Mouse (Mus musculus): Measurements from ENCODE around the gene Elovl7.
A peak's percentile ranks its signal among the peaks of the same experiment; 100 is the strongest.

The Elovl7 gene

GRCm38 (mm10) chr13:108241715-108242114 lies 27.5 kb downstream of the Elovl7 start:
- DNase-seq (ENCODE audit: low read depth) = no peak

GRCm38 (mm10) chr13:108245086-108245697 lies 31.0 kb downstream of the Elovl7 start:
- DNase-seq (ENCODE audit: low read depth) = no peak

DNA sequence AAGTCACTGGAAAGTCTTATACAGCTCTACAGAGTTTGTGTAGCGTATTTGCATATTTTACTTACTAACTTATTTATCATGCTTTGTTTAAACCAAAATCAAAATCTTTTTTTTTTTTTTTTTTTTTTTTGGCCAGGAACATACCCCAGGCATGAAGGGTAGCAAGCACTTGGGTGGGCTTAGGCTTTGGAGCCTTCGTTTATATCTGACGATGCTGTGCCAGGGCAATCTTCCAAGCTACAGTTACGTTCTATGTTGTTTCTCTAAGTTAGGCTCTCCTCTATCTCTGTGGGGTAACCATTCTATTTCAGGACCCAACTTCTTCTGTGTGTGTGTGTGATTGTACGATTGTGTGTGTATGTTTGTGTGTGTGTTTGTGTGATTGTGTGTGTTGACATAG lies 36.9 kb downstream of the Elovl7 start:
- no peak for DNase-seq (ENCODE audit: low read depth)

DNA sequence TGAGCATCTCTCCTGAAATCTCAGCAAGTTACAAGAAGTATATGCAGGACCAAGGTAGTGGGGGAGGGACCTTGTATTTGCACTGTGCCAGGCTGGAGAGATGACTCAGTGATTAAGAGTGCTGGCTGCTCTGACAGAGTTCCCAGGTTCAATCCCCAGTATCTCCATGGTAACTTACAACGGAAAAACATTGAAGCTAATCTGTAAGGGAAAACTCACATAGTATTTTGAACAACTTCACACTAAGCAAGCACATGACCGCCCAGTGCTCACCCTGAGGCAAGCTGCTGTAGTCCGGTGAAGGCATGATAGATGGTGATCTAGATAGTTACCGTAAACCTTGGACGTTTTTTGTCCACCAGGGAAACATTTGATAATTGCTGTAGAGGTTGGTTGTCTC lies 39.8 kb downstream of the Elovl7 start:
- no peak for DNase-seq (ENCODE audit: low read depth)

DNA sequence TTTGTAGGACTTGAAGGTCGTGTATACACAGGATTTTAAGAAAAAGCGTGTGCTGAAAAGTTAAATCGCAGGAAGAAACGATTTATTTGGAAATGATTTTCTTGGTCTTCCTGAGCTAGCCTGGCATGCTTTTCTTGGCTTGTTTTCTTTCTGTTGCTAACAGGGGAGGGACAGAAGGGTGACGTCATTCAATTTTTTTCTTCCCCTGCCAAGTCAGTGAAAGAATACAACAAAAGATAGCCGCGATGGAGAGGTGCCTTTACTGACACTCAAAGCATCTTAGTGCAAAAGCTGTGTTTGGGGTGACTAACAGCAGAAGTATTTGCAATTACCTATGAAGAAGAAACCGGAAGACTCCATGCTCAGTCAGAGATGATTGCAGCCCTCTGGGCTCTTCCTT lies 48.8 kb downstream of the Elovl7 start:
- peak; percentile 18 for DNase-seq (ENCODE audit: low read depth)

DNA sequence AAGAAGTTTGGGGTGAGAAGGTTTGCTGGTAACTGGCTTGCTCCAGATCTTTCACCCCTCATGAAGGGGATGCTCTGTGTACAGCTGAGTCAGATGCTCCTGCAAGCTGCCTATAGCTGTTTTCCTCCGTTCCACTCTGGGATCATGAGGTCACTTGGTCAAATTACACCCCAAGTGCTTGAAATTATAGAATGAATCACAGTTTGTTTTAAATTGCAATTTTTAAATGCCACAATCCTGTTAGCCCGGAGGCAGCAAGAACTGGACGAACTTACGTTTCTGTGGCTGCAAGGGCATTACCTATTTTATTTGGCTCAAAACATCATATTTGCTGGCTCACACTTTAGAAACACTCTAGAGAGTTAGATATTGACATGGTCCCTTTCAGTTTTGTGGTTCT lies 51.2 kb downstream of the Elovl7 start:
- peak; percentile 30 for DNase-seq (ENCODE audit: low read depth)

DNA sequence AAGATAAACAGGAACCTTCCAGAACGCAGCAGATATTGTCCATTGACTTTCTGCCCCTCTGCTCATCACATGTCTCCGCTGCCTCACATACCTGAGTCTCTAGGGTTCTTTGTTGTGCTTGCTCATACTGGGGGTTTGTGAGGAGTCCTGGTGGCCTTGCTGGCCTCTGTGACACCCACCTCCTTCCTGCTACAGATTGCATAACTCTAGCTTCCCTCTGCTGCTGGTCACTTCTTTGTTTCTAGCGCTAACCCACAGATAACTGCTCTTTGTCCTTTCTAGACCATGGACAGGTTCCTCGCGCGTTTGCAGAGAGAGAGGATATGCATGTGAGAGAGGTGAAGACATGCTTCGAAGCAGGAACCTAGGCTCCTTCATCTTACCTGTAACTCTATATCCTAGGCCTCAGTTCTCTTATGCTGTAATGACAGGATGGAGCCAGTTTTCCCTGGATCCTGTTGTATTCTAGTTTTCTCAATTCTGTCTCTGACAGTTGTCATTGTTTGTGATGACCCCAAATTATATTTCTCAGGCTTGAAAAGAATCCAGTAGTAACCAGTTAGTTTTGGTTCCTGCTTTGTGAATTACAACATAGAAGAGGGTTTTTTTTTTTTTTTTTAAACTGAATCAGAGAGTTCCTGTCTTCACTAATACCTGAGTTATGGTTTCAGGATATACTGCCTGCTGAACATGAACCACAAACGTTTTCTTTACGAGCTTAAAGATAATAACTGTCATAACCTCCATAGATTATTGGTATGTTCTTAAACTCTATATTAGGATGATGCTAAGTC lies 53.8 kb downstream of the Elovl7 start:
- DNase-seq (ENCODE audit: low read depth) = no peak

GRCm38 (mm10) chr13:108271458-108272148 lies 57.4 kb downstream of the Elovl7 start:
- DNase-seq (ENCODE audit: low read depth) = no peak

- no peak for DNase-seq (ENCODE audit: low read depth)
Observed at GRCm38 (mm10) chr13:108272332-108272731, 58.1 kb downstream of the Elovl7 start.

DNA sequence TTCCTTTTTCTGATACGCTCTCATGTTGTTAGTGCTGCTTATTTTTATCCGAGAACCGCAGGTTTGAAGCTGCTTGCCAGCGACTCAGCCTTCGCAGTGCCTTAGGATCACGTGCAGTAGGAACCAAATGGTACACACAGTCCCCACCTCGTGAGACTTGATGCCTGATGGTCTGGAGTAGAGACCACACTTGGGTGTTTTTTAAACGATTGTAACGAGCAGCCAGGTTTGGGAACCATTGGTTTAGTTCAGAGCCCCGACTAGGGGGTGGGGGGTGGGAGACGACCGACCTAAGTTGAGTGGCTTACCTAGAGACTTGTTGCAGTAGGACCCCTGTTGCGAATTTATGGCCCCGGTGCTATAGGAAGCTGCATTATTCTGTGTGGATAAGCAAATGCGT lies 58.8 kb downstream of the Elovl7 start:
- DNase-seq (ENCODE audit: low read depth) = no peak

DNA sequence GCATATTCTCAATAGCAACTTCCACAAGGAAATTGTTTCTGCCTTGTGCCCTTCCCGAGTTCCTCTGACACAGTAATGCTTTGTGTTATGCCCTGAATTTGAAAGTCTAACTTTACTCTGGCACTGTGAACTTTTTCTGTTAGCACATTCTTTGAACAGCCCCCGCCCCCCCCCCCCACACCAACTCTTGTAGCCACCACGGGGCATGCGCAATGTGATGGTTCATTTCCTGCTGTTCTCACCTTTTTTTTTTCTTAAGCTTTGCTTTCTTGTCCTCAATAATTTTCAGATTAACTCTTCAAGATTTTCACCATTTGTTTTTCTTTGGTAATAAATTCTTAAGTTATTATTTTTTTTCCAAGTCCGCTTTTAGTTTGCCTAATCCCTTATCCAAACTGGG lies 59.3 kb downstream of the Elovl7 start:
- peak; percentile 16 for DNase-seq (ENCODE audit: low read depth)

DNA sequence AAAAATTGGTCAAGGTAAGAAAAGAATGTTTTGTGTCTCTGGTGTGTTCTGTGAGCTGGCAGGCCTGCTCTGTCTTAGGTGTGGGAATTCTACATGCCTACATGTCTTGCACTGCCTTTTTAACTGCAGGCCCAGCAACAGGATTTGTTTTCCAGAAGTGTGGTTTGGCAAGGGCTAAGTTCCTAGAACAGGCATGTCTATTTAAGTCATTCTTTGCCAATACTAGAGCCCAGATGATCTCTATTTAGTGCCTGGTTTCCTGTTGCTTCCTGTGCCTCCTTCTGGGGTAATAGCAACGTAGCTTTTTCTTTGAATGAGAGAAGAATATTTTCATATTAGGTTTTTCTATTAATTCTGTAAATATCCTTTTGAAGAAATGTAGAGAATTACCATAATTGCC lies 62.4 kb downstream of the Elovl7 start:
- peak; percentile 57 for DNase-seq (ENCODE audit: low read depth)

DNA sequence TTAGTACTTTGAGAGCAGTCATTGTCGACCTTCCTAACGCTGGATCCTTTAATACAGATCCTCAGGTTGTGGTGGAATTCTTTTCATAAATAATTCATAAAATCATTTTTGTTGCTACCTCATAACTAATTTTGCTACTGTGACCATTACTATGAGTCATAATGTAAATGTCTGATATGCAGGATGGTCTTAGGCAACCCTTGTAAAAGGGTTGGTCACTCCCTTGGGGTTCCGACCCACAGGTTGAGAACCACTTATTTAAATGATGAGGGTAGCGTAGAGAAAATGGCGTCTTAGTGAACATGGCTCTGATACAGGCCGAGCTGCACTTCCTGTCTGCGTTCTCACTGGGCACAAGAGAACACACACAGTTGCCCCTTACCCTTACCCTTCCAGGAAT lies 63.1 kb downstream of the Elovl7 start:
- DNase-seq (ENCODE audit: low read depth) = no peak

- DNase-seq (ENCODE audit: low read depth) = peak; percentile 20
Observed at GRCm38 (mm10) chr13:108278592-108278991, 64.4 kb downstream of the Elovl7 start.

DNA sequence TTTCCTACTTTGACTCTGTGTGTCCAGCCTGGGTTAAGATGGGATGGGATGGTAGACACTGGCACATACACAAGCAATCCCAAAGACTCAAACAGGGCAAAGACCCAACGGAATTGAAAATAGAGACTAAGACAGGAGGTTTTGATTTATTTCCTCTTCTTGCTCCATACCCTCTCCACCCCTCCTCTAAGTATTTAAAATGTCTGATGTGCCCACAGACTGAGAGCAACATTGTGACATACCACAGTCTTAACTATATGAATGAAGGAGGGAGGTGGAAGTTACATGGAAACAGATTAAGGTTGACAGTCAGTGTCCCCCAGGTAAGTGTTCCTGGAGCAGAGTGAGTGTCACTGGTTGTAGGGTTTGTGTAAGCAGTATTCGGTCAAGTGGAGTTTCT lies 70.1 kb downstream of the Elovl7 start:
- DNase-seq (ENCODE audit: low read depth) = no peak

- DNase-seq (ENCODE audit: low read depth) = no peak
Observed at GRCm38 (mm10) chr13:108287953-108288352, 73.7 kb downstream of the Elovl7 start.

DNA sequence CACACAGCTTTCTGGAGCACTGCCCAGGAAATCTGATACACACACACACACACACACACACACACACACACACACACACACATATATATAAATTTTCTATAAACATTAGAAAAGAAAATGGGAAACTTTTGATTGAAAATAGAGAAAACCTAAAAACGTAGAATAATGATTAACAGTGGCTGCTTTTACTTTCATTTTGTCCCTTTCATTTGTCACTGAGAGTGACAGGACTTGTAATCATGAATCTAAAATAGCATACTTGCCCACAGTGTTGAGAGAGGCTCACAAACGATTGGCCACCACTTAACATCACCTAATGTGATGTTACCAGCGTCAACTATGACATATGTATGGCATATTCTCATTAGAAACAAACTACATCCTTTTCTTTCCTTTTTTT lies 75.2 kb downstream of the Elovl7 start:
- DNase-seq (ENCODE audit: low read depth) = no peak

- DNase-seq (ENCODE audit: low read depth) = no peak
Observed at GRCm38 (mm10) chr13:108290314-108290713, 76.1 kb downstream of the Elovl7 start.

- DNase-seq (ENCODE audit: low read depth) = peak; percentile 16
Observed at GRCm38 (mm10) chr13:108297350-108298093, 83.3 kb downstream of the Elovl7 start.

DNA sequence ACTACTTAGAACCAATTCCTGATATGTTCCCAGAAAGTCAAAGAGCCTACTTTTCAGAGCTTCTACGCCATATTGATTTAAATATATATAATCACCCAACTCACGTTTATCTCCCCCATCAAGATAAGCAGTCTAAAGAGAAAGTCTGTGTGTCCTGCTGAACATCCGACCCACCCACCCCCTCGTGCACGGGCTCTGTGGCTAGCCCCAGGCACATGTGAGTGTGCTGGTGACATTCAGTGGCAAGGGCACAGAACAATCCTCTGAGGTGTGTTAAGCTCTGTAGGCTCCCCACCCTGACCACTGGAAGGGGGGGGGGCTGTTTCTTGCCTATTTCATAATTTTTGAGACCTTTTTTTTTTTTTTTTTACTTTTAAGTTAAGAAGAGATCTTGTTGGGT lies 84.0 kb downstream of the Elovl7 start:
- no peak for DNase-seq (ENCODE audit: low read depth)

DNA sequence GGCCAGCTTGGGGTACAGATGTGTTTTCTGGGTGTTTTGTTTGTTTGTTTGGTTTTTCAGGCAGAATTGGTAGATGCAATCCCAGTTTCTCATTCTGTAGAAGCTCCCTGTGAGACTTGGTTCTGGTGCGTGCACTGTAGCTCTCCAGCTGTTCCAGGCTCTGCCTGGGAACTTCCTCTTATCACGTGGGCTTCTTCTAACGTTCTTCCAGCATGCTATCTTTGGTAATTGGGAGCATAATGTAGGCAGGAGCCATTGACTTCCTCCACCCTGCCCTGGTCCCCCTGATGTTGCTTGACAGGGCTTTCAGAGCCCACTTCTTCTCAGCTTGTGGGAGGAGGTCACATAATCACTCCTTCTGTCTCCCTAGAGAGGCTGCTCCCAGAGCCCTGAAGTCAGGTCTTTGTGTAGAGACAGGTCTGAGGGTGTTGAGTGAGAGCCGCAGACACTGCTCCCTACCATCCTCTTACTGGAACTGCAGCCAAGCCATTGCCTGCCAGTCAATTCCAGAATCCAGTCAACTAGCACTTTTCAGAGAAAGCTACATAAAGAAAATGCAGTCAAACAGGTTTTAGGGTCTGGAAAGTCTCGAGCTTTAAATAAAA lies 86.2 kb downstream of the Elovl7 start:
- no peak for DNase-seq (ENCODE audit: low read depth)

DNA sequence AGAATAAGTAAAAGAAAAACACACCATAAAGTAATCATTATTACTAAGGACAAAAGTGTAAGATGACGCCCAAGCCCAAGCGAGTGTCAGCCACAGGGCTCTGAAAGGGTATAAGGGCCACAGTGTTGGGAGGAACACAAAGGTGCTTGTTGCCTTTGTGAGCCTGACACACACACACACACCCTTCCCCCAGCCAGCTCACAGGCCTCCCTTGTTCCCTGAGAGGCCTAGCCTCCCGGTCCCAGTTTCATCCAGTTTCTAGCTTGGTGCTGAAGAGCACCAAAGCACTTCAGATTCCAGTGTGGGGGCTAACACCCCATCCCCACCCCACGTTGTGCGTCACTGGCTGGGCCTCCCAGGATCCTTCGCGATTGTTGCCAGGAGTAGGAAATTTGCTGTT lies 87.2 kb downstream of the Elovl7 start:
- DNase-seq (ENCODE audit: low read depth) = no peak
